Mouse (Mus musculus): ENCODE measurements around the gene Pax1. TPM values are rescaled to one million over a fixed set of nuclear protein-coding genes. Genes with fewer than 3 reads are reported as not detected.

Pax1 gene
- total and polyA plus RNA-seq, 2 experiments from 2014 or later = not detected

DNA sequence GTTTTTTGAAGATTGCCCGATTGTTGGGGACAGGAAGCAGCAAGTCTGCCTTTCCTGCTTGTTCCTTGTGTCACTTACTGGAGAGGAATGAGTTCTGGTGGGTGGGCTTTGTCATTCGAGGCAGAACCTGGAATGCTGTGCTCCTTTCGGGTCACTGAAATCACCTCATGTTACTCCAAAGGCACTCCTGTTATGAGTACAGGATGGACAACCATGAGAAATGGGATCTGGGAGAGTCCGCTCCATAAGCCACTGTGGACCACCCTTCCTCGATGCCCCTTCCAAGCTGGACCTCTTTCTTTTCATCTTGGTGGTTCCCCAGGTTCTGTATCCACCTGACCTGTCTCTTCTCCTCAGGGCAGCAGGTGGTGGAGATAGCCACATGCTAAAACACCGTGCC, 2.5 kb downstream of the Pax1 start:
- 20% methylated on average over 6 of the region's 6 CpGs for WGBS
- no peaks in the 10 kb centered on the region for H3K4me1 ChIP-seq (ENCODE audit: control insufficient read depth, insufficient read depth)
- no peak overlapping the region for H3K4me3 ChIP-seq (ENCODE audit: low read depth, low read length)
- no peaks in the 10 kb centered on the region for H3K36me3 ChIP-seq (replicated peaks; ENCODE audit: control insufficient read depth, insufficient read depth, low read length)
- no peak overlapping the region for H3K27ac ChIP-seq (ENCODE audit: low read depth)
- no peaks in the 10 kb centered on the region for H3K9me3 ChIP-seq (replicated peaks; ENCODE audit: control insufficient read depth, low read length)
- no peak for ATAC-seq (ENCODE audit: insufficient read depth, low read depth)
- peaks cover 93% of the 10 kb centered on the region for H3K27me3 ChIP-seq (ENCODE audit: control insufficient read depth, insufficient read depth, low read length)
- no peak for DNase-seq (ENCODE audit: low spot score)
- H3K4me2 ChIP-seq (ENCODE audit: low read depth, low read length) = no peak overlapping the region; the same call in 1 of the 2 replicates
- TF ChIP-seq EP300 (IDR thresholded peaks at IDR 0.05; ENCODE audit: low read depth) (no peak), CTCF (IDR thresholded peaks at IDR 0.05; ENCODE audit: low read depth) (no peak)
- no peak overlapping the region for H3K9ac ChIP-seq (replicated peaks; ENCODE audit: low read depth, low read length)

DNA sequence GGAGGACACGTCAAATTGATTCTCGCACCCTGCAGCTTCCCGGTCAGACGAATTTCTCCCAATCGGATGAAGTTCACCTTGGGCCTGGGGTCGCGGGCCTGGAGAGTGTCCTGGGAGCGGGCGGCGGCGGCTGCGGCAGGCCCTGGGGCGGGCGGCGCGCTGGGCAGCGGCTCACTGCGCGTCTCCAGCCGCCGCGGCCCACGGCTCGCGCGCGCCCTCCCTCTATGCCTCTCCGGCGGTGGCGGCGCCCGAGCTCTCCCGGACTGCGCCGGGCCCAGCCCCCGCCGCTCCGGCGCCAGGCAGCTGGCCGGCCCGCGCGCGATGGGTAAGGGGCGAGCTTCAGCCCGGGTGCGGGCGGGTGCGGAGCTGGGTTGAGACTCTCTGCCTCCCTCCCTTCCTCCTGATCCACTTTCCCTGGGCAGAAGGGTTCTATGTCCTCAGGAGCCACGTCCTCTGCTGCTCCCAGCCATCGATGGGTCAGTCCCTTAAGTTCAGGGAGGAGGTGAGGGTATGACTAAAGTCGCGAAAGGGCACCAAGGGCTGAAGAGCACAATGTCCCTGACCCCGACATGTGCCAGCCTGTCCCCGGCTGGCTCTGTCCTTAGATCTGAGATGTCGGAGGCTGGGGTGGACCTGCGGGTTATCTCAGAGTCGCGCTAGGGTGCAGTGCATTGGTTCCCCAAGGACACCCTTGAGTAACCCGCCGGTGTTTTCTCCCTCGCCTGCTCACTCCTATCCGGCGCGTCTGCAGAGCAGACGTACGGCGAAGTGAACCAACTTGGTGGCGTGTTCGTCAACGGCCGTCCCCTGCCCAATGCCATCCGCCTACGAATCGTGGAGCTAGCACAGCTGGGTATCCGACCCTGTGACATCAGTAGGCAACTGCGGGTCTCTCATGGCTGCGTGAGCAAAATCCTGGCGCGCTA, 3.5 kb downstream of the Pax1 start:
- no peak for TF ChIP-seq EP300 (IDR thresholded peaks at IDR 0.05; ENCODE audit: low read depth)
- TF ChIP-seq CTCF (IDR thresholded peaks at IDR 0.05; ENCODE audit: low read depth) = no peak
- H3K27me3 ChIP-seq (ENCODE audit: control insufficient read depth, insufficient read depth, low read length) = peaks cover 93% of the 10 kb centered on the region
- WGBS = under 1% methylated on average over 50 of the region's 80 CpGs
- no peak overlapping the region for H3K9ac ChIP-seq (replicated peaks; ENCODE audit: low read depth, low read length)
- 0 out of 2 replicates have a peak, but pooled peaks have one; percentile 33 for ATAC-seq (ENCODE audit: insufficient read depth, low read depth)
- H3K36me3 ChIP-seq (replicated peaks; ENCODE audit: control insufficient read depth, insufficient read depth, low read length) = no peaks in the 10 kb centered on the region
- H3K4me1 ChIP-seq (ENCODE audit: control insufficient read depth, insufficient read depth) = no peaks in the 10 kb centered on the region
- no peak for DNase-seq (ENCODE audit: low spot score)
- no peaks in the 10 kb centered on the region for H3K9me3 ChIP-seq (replicated peaks; ENCODE audit: control insufficient read depth, low read length)
- no peak overlapping the region for H3K27ac ChIP-seq (ENCODE audit: low read depth)
- peak overlapping the region; percentile 58 for H3K4me2 ChIP-seq (ENCODE audit: low read depth, low read length)
- peak overlapping the region; percentile 40 for H3K4me3 ChIP-seq (ENCODE audit: low read depth, low read length)

DNA sequence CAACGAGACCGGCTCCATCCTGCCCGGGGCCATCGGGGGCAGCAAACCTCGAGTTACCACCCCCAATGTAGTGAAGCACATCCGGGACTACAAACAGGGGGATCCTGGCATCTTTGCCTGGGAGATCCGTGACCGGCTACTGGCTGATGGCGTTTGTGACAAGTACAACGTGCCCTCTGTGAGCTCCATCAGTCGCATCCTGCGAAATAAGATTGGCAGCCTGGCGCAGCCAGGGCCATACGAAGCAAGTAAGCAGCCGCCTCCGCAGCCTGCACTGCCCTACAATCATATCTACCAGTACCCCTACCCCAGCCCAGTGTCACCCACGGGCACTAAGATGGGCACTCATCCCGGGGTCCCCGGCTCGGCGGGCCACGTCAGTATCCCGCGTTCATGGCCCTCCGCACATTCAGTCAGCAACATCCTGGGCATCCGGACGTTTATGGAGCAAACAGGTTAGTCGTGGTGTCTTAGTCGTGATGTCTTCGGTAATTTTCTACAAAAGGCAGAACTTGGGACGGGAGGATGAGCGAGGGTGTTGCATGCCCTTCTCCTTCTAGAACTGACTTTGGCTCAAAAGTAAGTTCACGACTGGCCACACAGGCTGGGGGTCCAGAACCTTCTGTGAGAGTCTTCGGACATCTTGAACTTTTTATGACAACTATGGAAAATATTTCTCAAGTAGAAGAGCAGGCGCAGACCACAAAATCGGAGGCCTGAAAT, 4.3 kb downstream of the Pax1 start:
- Histone ChIP-seq H3K4me2 (ENCODE audit: low read depth, low read length) (no peak overlapping the region; the same call in 1 of the 2 replicates), H3K36me3 (replicated peaks; ENCODE audit: control insufficient read depth, insufficient read depth, low read length) (no peaks in the 10 kb centered on the region), H3K27ac (ENCODE audit: low read depth) (no peak overlapping the region), H3K4me3 (ENCODE audit: low read depth, low read length) (peak overlapping the region; percentile 40; the same call in 1 of the 2 replicates), H3K4me1 (ENCODE audit: control insufficient read depth, insufficient read depth) (no peaks in the 10 kb centered on the region), H3K9ac (replicated peaks; ENCODE audit: low read depth, low read length) (no peak overlapping the region), H3K27me3 (ENCODE audit: control insufficient read depth, insufficient read depth, low read length) (peaks cover 93% of the 10 kb centered on the region), H3K9me3 (replicated peaks; ENCODE audit: control insufficient read depth, low read length) (no peaks in the 10 kb centered on the region)
- WGBS = 1% methylated on average over 36 of the region's 36 CpGs
- ATAC-seq (ENCODE audit: insufficient read depth, low read depth) (no peak), DNase-seq (ENCODE audit: low spot score) (no peak)
- TF ChIP-seq CTCF (IDR thresholded peaks at IDR 0.05; ENCODE audit: low read depth) = no peak
- TF ChIP-seq EP300 (IDR thresholded peaks at IDR 0.05; ENCODE audit: low read depth) = no peak

DNA sequence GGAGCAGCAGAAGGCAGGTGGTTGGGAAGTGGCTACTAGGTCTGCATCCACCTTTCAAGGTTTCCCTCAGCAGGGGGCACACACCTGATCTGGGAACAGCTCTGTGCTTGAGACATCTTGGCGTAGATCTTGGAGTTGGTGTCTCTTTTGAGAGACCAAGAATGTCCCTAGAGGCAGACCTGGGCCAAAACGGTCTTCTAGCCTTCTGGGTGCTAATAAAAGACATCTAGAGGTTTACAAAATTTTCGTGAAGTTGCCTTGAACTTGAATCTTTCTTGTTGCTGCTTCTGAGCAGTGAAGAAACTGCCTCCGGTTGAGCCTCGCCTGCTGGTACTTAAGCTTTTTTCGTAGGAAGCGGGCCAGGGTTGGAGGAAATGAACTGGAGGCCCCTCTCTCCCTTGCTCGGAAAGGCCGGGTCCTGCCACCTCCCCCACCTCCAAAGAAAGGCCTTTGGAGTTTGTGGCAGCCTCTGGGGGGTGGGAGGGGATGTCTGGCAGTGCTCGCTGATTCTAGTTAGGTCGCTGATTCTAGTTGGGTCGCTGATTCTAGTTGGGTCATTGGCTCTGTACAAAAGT, 5.6 kb downstream of the Pax1 start:
- TF ChIP-seq EP300 (IDR thresholded peaks at IDR 0.05; ENCODE audit: low read depth) (no peak), CTCF (IDR thresholded peaks at IDR 0.05; ENCODE audit: low read depth) (no peak)
- ATAC-seq (ENCODE audit: insufficient read depth, low read depth) (no peak), DNase-seq (ENCODE audit: low spot score) (no peak)
- Histone ChIP-seq H3K4me3 (ENCODE audit: low read depth, low read length) (peak overlapping the region; percentile 10), H3K9me3 (replicated peaks; ENCODE audit: control insufficient read depth, low read length) (no peaks in the 10 kb centered on the region), H3K27ac (ENCODE audit: low read depth) (no peak overlapping the region), H3K9ac (replicated peaks; ENCODE audit: low read depth, low read length) (no peak overlapping the region), H3K4me1 (ENCODE audit: control insufficient read depth, insufficient read depth) (no peaks in the 10 kb centered on the region), H3K36me3 (replicated peaks; ENCODE audit: control insufficient read depth, insufficient read depth, low read length) (no peaks in the 10 kb centered on the region), H3K4me2 (ENCODE audit: low read depth, low read length) (no peak overlapping the region), H3K27me3 (ENCODE audit: control insufficient read depth, insufficient read depth, low read length) (peaks cover 93% of the 10 kb centered on the region)
- WGBS = 7% methylated on average over 12 of the region's 12 CpGs

DNA sequence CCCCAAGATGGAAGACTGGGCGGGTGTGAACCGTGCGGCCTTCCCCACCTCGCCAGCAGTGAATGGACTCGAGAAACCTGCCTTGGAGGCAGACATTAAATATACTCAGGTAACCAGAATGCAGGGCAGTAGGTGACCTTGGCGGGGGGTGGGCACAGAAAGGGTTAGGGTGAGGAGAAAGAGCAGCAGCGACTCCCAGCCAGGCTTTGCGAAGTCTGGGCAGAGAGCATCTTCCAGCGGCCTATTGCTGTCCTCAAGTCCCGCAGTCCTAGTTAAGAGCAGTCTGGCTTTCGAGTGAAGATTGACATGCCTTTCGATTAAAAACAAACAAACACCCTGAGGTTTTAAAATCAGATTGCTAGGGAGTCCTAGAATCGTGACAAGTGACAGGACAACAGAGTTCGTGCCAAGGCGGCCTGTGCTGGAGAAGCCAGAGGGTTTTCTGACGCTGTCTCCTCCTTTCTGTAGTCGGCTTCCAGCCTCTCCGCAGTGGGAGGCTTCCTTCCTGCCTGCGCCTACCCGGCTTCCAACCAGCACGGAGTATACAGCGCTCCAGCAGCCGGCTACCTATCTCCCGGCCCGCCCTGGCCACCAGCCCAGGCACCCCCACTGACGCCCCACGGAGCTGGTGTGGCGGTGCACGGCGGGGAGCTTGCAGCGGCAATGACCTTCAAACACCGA, 6.3 kb downstream of the Pax1 start:
- peak overlapping the region; percentile 10 for H3K4me3 ChIP-seq (ENCODE audit: low read depth, low read length)
- ATAC-seq (ENCODE audit: insufficient read depth, low read depth) (peak; percentile 33; the same call in 1 of the 2 replicates), DNase-seq (ENCODE audit: low spot score) (no peak)
- H3K4me1 ChIP-seq (ENCODE audit: control insufficient read depth, insufficient read depth) = no peaks in the 10 kb centered on the region
- peak overlapping the region; percentile 41 for H3K4me2 ChIP-seq (ENCODE audit: low read depth, low read length)
- 4% methylated on average over 32 of the region's 32 CpGs for WGBS
- TF ChIP-seq CTCF (IDR thresholded peaks at IDR 0.05; ENCODE audit: low read depth) (no peak), EP300 (IDR thresholded peaks at IDR 0.05; ENCODE audit: low read depth) (no peak)
- no peaks in the 10 kb centered on the region for H3K9me3 ChIP-seq (replicated peaks; ENCODE audit: control insufficient read depth, low read length)
- no peak overlapping the region for H3K27ac ChIP-seq (ENCODE audit: low read depth)
- H3K36me3 ChIP-seq (replicated peaks; ENCODE audit: control insufficient read depth, insufficient read depth, low read length) = no peaks in the 10 kb centered on the region
- H3K9ac ChIP-seq (replicated peaks; ENCODE audit: low read depth, low read length) = no peak overlapping the region
- H3K27me3 ChIP-seq (ENCODE audit: control insufficient read depth, insufficient read depth, low read length) = peaks cover 93% of the 10 kb centered on the region
